Mouse (Mus musculus) cerebellum, adult 11 months (tissue): Measurements from ENCODE around the gene Fscb.

Source experiments
- DNase-seq: peaks from one replicate; pipeline ENCODE4 v3.0.0; 2022

Fscb gene

DNA sequence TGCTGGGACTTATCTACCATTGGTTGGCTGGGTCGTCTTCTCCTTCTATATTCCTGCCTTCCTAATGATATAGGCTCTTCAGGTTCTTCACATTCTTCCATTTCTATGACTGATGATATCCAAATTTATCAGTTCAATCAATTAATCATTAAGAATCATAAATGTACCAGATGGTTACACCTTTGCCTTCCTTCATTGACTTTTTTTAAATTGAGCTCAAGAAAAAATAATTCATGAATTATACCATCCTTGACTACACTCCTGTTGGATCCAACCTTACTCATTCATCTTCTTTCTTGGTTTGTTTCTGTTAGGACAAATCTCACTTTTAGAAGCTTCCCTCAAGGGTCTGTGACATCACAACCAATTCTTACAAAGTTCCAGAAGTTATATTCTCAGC is at the start of gene Fscb:
Gene Fscb (minus strand): TSS at position 101 of the 400 bp plus-strand sequence.
- DNase-seq = no peak

DNA sequence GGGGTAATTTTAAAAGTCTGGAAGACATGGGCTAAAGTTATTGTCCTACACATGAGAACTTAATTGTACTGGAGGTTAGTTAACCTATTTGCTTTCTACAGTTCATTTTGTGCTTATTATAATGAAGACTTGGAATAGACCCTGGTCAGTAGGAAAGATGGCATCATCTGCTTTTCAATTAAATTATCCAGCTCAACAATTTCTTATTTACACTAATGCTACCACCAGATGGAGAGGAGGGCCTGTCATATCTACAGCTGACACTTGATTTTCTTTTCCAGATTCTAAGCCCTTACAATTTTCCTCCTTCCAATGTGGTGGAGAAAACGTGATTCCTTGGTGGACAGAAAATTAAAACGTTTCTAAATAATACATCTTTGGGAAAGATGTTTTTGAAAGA is 42.3 kb upstream of the Fscb start:
- no peak for DNase-seq

DNA sequence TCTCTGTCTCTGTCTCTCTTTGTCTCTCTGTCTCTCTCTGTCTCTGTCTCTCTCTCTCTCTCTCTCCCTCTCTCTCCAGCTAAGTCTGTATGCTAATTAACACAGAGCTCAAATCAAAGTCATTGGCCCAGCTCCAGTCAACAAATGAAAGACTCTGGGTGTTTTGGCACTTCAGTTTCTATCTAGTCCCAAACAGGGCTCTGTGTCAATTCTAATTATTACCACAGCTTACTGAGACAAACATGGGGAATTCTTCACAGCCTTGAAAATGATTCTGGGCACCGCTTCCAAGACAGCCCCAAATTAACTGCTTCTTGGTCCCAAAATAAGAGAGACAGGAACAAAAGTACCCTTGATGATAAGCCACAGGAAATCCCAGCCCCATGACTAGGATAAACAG is 38.9 kb upstream of the Fscb start:
- DNase-seq = no peak

DNA sequence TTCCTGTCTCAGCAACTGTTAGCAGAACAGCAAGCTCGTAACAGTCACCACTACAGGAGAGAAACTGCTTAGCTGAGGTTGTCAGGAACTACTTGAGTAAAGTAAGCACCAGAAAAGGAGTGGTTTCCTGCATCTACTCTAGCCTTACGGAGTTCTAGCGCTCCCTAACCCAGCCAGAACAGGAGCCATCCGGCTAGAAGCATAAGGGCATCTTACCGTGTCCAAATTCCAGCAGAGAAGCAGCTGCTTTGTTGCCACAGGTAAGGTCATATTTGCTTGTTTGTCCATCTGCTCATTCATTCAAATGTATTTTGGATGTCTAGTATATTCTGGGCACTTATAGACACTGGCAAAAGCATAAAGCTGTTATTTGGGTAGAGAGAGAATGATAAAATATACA is 23.2 kb upstream of the Fscb start:
- no peak for DNase-seq

DNA sequence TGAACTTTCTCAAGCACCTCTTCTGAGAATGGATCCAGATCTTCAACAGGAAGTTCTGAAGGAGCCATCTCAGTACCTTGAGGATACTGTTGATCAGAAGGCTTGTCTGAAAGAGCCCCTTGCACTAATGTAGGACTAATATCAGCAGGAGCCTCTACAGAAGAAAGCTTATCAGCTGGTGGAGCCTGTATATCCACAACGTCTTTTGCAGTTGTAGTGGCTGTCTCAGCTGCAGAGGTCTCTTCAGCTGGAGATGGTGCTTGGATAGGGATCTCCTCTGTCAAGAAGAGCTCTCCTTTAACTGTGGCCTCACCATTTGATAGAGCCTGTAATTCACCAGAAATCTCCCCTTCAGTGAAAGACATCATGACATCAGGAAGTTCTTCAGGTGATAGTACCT is 875 bp downstream of the Fscb start:
- no peak for DNase-seq

DNA sequence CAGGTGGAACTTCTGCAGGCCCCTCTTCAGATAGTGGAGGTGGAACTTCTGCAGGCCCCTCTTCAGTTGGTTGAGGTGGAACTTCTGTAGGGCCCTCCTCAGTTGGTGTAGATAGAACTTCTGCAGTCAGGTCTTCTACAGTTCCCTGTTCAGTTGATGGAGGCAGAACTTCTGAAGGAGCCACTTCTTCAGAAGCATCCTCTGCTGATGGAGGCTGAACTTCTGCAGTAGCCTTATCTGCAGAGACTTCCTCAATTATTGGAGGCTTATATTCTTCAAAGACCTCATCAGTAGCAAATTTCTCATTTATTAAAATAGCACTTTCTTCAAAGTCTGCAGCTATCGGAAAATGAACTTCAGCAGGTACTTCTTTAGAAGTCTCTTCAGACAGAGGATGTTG is 1.4 kb downstream of the Fscb start:
- DNase-seq = no peak

DNA sequence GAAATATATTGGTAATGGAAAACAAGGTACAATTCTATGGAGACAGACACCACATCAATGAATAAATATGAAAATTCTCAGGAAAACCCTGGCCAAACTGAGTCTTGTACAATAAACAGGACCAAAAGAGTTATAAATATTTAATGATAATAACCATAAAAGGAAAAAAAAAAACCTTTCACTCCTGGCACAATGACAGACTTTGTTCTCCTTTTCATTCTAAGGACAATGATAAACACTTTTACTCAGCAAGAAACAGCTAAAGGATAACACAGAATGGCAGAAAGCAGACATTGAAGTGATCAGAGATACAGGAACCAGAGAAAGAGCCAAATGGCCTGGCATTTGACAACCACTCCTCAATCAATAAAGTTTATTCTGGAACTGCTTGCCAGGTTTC is 19.3 kb downstream of the Fscb start:
- DNase-seq = no peak

DNA sequence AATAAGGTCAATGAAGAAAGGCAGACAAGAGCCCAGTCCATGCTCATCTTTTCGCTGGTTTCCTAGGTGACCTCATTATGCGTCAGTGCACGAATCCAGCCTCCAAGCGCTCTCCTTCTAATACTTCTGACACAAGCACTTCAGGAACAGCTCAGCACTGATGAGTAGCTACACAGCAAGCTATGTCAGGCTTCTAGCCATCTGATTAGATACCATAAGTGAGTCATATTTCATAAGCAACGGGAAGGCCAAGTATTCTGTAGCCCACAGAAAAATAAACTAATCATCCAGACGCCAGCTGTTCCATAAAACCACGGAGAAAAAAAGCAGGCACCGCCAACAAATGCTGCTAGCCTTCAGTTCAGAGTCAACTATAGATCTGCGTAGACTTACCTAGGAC is 24.6 kb downstream of the Fscb start:
- no peak for DNase-seq

DNA sequence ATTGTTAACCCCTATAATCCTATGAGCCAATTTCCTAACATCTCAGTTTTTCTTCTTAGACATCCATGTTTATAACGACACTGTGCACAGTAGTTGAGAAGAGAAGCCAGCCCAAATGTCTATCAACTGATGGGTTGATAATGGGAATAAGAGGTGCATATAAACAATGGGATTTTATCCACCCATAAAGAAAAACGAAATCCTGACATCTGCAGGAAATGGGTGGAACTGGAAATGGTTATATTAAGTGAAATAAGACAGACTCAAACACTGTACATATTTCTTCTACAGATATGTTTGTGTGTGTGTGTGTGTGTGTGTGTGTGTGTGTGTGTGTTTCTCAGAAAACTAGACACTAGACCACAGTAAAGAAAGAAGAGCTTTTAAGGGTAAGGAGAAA is 37.8 kb downstream of the Fscb start:
- no peak for DNase-seq
